Mouse (Mus musculus) cerebellum, adult 9-10 months (tissue): ENCODE measurements at regions not wholly inside any gene's neighbourhood (a gene's known extent, or its start where the extent isn't known, plus 50 kb on each side); places are given as distances from the start of the nearest gene placed in this dataset.
"Not testable (repeated sequence)": the region's sequence is repeated elsewhere in the genome, so short reads cannot be mapped to it uniquely, and the experiment has no call there.

Experiments used
- DNase-seq: peaks from one replicate; pipeline ENCODE4 v3.0.0; 2022

DNA sequence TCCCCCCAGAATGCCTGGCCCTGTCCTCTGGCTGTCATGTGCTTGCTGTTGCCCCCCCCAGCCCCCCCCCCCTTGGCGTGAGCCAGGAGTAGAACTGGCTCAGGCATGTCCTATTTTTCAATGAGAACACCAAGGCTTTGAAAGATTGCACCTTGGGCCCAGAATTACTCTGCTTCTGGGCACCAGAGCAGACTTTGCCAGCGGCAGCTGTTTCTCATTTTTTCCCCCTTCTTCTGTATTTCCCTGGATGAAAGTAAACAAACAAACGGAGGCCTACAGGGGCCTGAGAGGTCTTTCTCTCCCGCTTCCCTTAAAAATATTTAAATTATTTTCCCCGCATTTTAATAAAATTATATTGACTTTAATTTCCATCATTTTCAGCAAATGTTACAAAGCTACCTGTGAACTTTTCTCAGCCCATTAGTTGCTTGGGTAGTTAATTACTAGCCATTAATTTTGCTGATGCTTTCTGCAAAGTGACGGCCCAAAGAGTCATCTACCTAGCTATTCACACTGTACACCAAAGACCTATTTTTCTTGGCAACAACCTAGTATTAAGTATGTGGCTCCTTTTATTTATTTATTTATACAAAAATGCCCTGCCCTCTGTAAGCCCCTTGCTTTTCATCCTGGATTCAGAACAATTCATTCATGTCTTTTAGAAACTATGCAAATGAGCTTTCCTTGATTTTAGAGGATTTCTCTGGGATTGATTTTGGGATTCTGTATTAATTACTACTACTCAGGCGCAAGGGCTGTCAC is 496.2 kb upstream of the Fam160b2 start:
- DNase-seq: no peak

DNA sequence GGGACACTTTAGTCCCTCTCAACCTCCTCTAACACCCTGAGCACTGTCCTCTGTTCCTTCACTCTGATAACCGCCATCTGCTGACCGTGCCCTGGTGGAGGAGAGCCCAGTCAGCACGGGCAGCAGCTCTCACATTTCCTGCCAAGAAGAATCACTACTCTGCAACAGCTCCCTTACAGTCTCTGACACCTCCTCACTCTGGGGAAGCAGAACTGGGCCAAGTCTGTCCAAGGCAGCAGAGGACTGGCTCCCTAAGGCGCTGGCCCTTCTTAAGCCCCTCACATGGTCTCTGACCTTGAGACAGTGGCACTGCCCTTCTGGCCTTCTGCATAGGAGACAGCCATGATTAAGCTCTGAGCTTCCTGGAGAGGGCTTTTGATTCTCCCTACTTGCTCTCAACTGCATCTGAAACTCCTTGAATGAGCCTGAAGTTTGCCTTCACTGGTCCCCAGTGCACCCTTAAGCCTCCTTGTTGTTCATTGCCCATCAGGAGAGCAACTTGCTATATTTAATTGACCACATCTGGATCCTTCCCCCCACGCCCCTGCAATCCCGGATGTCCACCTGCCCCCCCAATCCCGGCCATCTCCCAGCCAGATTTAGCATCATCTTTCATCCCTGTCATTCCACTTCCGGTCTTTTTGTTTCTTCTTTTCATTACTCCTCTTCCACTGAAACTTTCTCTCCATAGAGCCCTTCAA is 493.1 kb upstream of the Fam160b2 start:
- DNase-seq: peak; percentile 51

DNA sequence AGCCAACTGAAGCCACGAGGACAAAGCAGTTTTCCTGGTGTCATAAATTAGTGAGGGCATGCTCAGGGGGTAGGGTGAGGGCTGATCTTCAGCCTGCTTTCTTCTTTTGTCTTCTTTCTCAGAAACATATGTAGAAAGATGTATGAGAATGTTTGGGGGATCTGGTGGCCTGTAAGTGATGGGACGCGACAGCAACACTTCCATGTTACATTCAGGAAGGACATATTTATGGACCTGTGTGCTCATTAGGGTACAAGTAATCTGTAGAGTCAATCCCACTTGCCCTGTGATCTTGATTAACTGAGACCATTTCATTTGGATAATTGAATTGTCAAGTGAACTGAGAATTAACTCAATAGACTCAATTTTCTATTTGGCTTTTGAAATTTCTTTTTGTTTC is 486.1 kb upstream of the Fam160b2 start:
- DNase-seq: no peak

DNA sequence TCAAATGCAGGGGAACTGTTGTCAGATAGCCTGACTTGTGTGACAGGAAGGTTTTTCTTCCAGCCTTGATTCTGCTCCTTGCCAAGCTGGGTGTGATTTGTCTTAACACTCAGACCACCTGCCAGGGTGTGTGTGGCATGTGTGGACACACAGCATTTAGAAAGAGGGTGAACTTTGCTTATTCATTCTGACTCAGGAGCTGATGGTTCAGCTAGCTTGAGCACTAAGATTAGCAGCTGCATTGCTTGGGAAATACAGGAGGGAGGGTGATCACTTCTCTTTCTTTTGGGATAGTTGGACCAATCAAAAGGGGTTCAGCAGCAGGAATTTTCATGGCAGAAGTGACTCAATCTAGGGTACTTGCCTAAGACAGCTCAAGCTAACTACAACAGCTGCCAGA is 482.7 kb upstream of the Fam160b2 start:
- no peak for DNase-seq

DNA sequence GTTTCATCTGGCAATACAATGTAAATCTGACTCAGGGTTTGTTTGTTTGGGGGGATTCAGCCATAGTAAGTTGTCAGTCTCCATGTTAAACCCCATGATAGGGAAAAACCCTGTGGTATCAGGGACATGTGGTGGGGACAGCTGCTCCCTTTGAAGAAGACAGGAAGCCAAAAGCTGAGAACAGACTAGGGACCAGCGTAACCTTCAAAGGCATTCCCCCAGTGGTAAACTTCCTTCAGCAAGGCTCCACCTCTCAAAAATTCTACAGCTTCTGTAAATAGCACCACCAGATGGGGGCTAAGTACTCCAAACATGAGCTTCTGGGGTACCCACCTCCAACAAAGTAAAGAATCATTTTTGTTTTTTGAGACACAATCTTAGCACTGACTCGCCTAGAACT is 476.0 kb upstream of the Fam160b2 start:
- no peak for DNase-seq

DNA sequence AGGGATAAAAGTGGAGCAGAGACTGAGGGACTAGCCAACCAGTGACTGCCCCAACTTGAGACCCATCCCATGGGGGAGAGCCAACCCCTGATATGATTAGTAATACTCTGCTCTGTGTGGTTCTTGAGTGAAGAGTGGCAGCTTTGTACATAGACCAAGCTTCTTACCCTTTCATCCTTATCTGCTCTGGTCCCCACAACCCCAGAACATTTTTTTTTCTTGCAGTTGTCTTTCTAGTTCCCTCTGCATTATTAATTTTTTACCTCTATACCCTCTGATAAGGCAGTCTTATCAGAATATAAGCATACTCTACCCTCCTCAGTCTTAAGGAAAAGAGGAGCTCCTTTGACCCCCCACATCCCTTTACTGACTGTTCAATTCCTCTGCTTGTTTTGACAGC is 474.4 kb upstream of the Fam160b2 start:
- no peak for DNase-seq

DNA sequence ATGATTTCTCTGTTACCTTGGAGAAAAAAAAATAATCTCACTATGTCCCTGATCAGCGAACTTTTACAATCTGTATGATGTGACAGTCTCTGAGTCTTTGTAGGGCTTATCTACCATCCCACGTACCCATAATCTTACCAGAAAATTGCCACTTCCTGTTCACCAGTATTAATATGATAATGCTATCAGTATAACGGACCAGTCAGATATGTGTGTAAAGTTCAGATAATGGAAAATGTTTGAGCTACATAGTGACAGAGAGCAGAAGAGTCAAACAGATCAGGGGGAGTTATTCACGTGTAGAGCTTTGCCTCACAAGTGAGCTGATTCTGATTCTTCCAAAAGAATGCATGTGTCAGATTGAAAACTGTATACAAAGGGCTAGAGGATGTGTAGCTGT is 466.0 kb upstream of the Fam160b2 start:
- DNase-seq: no peak

DNA sequence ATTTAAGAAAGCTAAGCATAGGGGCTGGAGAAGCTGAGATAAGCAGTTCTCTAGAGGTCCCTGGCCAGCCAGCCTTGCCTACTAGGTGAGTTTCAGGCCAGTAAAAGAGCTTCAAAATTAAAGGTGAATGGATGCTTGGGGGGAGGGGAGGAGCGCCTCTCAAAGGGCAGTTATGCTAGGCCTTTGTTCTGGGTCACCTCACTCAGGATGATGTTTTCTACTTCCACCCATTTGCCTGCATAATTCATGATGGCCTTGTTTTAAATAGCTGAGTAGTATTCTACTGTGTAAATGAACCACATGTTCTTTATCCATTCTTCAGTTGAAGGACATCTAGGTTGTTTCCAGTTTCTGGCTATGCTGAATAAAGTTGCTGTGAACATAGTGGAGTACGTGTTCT is 457.0 kb upstream of the Fam160b2 start:
- no peak for DNase-seq

DNA sequence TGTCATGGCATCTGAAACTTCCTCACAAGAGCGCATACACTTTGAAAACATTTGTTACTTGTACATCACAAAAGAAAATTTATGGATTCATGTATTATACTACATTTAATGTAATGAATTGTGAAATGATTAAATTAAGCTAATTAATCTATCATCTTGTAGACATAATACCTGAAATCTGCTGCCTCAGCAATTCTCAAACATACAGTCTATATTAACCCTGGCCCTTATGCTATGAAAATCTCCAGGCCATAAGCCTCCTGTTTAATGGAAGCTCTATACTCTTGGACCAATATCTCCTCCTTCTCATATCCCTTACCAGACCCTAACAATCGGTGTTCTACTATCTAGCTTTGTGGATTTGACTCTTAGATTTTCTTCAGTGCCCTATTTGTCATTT is 455.8 kb upstream of the Fam160b2 start:
- no peak for DNase-seq

DNA sequence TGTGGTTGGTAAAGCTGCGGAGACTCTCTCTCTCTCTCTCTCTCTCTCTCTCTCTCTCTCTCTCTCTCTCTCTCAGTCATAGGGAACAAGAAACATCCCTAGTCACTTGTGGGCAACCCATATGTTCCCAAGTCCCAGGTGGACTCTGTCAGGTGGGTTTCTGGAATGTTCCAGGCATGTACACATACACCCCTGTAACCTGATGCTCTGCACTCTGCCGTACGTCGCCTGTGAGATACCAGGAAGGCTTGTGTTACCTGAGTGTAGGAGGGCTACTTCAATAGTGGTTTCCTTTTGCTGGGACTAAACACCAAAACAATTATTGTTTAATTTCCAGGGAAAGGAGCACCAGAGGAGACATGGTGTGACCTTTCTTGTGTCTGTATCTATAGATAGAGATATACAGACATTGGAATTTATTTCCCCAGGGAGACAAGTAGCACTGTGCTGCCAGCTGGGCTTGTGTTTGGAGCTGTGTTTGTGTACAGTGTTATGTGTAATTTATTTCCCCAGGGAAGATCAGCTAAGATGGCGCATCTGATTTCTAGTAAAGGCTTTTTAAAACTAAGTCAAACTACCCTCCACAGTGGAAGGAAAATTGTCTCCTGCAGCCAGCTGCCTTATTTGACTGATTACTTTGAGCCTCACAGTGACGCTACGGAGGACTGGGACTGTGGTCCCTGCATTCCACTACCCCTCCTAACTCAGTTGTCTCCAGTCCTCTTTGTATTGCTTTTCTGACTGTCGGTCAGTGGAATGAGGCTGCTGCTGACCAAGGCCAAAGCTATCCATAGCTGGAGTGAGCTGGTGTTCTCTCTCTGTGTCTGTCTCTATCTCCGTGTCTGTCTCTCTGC is 454.4 kb upstream of the Fam160b2 start:
- no peak for DNase-seq

DNA sequence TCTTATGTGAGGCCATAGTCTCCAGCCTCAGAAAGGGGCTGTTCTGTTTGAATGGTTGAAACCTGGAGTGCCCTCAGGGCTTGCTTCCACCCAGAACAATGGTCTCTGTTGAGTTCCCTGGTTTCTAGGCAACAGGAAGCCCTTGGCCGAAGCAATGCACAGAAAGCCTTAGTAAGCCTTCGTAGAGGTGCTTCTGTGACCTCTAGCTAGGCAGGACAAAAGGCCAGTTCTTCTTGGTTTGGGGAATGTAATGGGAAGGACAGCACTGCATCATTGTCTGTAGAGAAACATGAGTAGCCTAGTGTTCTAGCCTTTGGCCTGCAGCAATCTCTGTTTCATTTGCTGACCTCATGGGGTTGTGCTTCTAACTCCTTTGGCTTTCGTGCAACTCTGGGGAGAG is 447.5 kb upstream of the Fam160b2 start:
- DNase-seq: peak; percentile 10

DNA sequence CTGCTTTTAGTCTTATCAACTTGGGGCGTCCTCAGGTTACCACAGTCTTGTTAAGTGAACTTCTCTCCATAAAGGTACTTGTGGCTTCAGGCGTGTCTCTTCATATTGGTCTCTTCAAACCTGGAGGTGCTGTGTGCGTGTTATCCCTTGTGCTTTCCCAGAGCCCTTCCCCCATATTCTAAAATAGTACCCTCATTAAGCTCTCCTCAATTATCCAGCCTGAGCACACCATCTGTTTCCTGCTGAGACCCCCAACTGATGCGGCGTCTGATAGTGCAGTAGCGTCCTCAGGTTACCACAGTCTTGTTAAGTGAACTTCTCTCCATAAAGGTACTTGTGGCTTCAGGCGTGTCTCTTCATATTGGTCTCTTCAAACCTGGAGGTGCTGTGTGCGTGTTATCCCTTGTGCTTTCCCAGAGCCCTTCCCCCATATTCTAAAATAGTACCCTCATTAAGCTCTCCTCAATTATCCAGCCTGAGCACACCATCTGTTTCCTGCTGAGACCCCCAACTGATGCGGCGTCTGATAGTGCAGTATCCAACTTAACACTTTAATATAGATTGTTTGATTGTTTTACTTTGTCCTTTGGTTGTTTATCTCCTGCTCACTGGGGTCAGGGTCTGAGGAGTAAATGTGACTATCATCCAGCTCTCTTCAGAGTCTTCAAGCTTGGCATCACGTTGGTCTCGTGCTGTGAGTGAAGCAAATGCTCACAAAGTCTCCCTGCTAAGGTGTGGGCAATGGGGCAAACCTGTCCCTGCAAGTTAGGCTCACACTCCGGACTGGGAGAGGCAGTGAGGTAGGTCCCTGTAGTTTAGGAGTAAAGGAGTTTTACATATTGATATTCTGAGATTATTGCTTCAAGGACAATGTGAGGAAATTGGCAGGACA is 444.5 kb upstream of the Fam160b2 start:
- DNase-seq: not testable (repeated sequence)

DNA sequence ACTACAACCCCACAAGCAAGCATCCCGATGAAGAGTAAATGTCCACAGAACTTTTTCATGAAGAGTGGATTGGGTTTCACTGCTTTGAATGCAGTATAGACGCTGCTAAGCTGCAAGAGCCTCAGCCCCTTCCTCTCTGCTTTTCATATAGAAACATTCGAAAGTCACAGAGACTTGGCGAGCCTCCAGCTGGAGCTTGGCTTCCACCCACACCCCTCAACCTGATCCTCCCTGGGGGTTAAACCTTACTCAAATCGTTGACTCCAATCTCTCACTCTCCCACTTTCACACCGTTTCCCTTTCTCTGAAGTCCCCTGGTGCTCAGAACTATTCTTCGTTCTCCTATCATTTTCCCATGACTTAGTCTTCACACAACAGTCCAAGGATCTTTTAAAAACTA is 437.0 kb upstream of the Fam160b2 start:
- no peak for DNase-seq

DNA sequence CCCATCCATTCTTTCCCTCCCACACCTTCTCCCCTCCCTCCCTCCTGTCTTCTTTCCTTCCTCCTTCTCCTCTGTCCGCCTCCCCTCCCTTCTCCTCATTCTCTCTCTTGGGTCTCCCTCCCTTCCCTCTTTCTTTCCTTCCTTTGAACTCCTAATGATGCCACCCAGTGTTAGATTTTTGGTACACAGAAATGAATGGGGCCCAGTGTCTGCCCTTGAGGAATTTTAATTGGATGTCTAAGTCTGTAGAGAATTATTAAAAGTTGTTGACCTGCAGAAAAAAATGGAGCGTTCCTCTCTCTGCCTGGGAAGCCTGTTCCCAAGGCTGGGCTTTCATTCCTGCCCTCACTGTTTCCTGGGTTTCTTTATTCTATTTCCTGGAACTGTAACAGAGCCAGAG is 434.0 kb upstream of the Fam160b2 start:
- no peak for DNase-seq

DNA sequence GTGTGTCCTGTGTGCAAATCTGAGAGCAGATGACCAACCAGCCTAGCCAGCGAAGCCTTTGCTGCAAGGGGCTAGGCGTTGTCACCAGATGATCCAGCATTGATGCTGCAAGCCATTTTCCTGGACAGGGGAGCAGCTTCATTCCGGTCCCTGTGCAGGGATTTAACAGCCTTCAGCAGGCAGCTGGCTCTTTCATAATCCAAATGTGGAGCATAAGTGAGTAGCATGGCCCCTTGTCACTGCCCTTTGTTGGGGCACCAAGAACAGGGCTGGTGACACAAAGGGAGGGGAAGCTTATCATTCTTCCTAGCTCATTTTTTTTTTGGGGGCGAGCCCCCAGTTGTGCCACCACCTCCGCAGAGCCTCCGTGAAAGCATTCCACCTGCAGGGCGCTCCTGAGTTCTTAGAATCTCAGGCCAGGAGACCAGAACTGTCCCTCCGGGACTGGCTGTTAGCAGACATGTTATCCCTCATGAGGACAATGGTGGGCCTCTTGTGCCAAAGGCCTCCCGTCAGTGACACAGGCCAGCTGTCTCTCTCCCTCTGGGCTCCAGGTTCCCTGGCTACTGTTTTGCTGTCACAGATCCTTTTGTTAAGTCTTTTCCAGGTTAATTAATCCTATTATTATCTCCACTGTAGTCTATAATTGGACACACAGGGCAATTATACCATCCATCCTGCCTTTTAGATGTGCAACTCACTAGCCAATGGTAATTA is 430.7 kb upstream of the Fam160b2 start:
- no peak for DNase-seq
